Comparison of ENCODE assay signal across 11 mouse cellular contexts in genomic region chr9:36808126-36808785, GRCm38 (mm10). TPM values are rescaled to one million over a fixed set of nuclear protein-coding genes. Genes with fewer than 3 reads are reported as not detected.
"Had no signal": no experiment of that assay in that cellular context is flagged by ENCODE, and none has a peak within 500 bp of the region (broad histone marks: within the 10 kb centered on the region; RNA-seq: fewer than 3 reads in every experiment).

No protein-coding gene starts in this region.

- ATAC-seq: intestine, embryonic 16.5 days; midbrain, embryonic 16.5 days had no signal

- H3K9me3 ChIP-seq: limb, embryonic 15.5 days; midbrain, embryonic 12.5 days; stomach, embryonic 15.5 days had no signal

- H3K27ac ChIP-seq: limb, embryonic 15.5 days; midbrain, embryonic 12.5 days; stomach, embryonic 15.5 days had no signal

- H3K27me3 ChIP-seq: limb, embryonic 15.5 days; midbrain, embryonic 12.5 days; stomach, embryonic 15.5 days had no signal

- H3K4me1 ChIP-seq: limb, embryonic 15.5 days; midbrain, embryonic 12.5 days; stomach, embryonic 15.5 days had no signal

- H3K4me2 ChIP-seq: limb, embryonic 15.5 days; midbrain, embryonic 12.5 days; stomach, embryonic 15.5 days had no signal

- H3K36me3 ChIP-seq: limb, embryonic 15.5 days; midbrain, embryonic 12.5 days; stomach, embryonic 15.5 days had no signal

- H3K4me3 ChIP-seq: limb, embryonic 15.5 days; midbrain, embryonic 12.5 days; stomach, embryonic 15.5 days had no signal

- H3K9ac ChIP-seq: limb, embryonic 15.5 days; midbrain, embryonic 12.5 days; stomach, embryonic 15.5 days had no signal

- DNase-seq: kidney, postnatal 14 days; lung, adult 18-20 months; right cerebral cortex, postnatal 14 days; thymus, adult 2 months; thymus, postnatal 25 days had no signal

RNA-seq across cellular contexts. Expression of gene Fez1, which starts 13.4 kb away (rescaled TPM):
- total RNA-seq: megakaryocyte-erythroid progenitor cell, adult 5-6 weeks had no signal
